Mouse (Mus musculus) liver, embryonic 13.5 days (tissue): Measurements from ENCODE around the gene Gfi1. TPM values are rescaled to one million over a fixed set of nuclear protein-coding genes. Genes with fewer than 3 reads are reported as not detected.
A peak's percentile ranks its signal among the peaks of the same experiment; 100 is the strongest.

Source experiments
- ATAC-seq: fragments of 200-750 bp; cut with Nextera tagmentation; 2 replicates; pipeline ENCODE4 v1.8.0; 2017; ENCODE audit warnings: low read depth, mild to moderate bottlenecking, moderate number of reproducible peaks, moderate library complexity
- DNase-seq: peaks from one replicate; pipeline ENCODE4 v3.0.0; 2022
- H3K27ac ChIP-seq: fragments of 300-500 bp; sonication (generic); 2 replicates; pipeline ENCODE4 v1.5.1; 2015; ENCODE audit warnings: moderate library complexity, mild to moderate bottlenecking, inconsistent platforms
- H3K27me3 ChIP-seq: fragments of 300-500 bp; sonication (generic); 2 replicates; pipeline ENCODE4 v1.6.1; 2015; ENCODE audit warnings: mild to moderate bottlenecking, inconsistent platforms
- H3K36me3 ChIP-seq: fragments of 300-500 bp; sonication (generic); 2 replicates; pipeline ENCODE4 v1.6.1; 2015; ENCODE audit warnings: mild to moderate bottlenecking, inconsistent platforms
- H3K4me1 ChIP-seq: fragments of 300-500 bp; sonication (generic); replicated peaks from 2 replicates; pipeline ENCODE4 v1.6.1; 2015; ENCODE audit warnings: inconsistent platforms
- H3K4me2 ChIP-seq: fragments of 300-500 bp; sonication (generic); 2 replicates; pipeline ENCODE4 v1.6.1; 2015; ENCODE audit warnings: inconsistent platforms, mild to moderate bottlenecking, moderate library complexity
- H3K4me3 ChIP-seq: fragments of 300-500 bp; sonication (generic); replicated peaks from 2 replicates; pipeline ENCODE4 v1.5.1; 2015; ENCODE audit warnings: mild to moderate bottlenecking, inconsistent platforms
- H3K9ac ChIP-seq: fragments of 300-500 bp; sonication (generic); 2 replicates; pipeline ENCODE4 v1.6.1; 2015; ENCODE audit warnings: mild to moderate bottlenecking, inconsistent platforms
- H3K9me3 ChIP-seq: fragments of 300-500 bp; sonication (generic); replicated peaks from 2 replicates; pipeline ENCODE4 v1.6.1; 2016; ENCODE audit warnings: inconsistent platforms
- WGBS: fragments of 180-500 bp; shearing (Covaris S2); methylation state at CpG from one replicate; pipeline ENCODE4 v1.1.7; 2015; ENCODE audit not compliant: insufficient replicate concordance; 5-methylcytosine and 5-hydroxymethylcytosine counted together
- polyA plus RNA-seq: library from polyadenylated mRNA; unstranded; fragments of >200 nt; fragmentation: Nextera tagmentation; extraction: Ambion mirVana; gene quantifications from 2 replicates; pipeline ENCODE4 v1.2.1, GENCODE M21; 2015

Gene Gfi1
- polyA plus RNA-seq, 1 experiment from 2014 or later = 0.65 TPM

- Histone ChIP-seq H3K36me3 (no peaks in the 10 kb centered on the region), H3K9me3 (no peaks in the 10 kb centered on the region), H3K4me3 (peak overlapping the region; percentile 40), H3K9ac (no peak overlapping the region), H3K4me2 (peak overlapping the region; percentile 48), H3K27ac (no peak overlapping the region), H3K27me3 (peaks cover 98% of the 10 kb centered on the region), H3K4me1 (peaks cover 42% of the 10 kb centered on the region)
- DNase-seq (no peak), ATAC-seq (0 out of 2 replicates have a peak, but pooled peaks have one; percentile 16)
- 2% methylated on average over 33 of the region's 33 CpGs for WGBS
These were observed 4.2 kb downstream of the Gfi1 start for GRCm38 (mm10) chr5:107721638-107722011.

GRCm38 (mm10) chr5:107720991-107721637 is 4.7 kb downstream of the Gfi1 start:
- no peak overlapping the region for H3K27ac ChIP-seq
- H3K4me3 ChIP-seq = peak overlapping the region; percentile 40
- DNase-seq (no peak), ATAC-seq (no peak; the same call in 1 of the 2 replicates)
- no peaks in the 10 kb centered on the region for H3K9me3 ChIP-seq
- H3K4me2 ChIP-seq = peak overlapping the region; percentile 48
- H3K36me3 ChIP-seq = no peaks in the 10 kb centered on the region
- H3K9ac ChIP-seq = no peak overlapping the region
- peaks cover 97% of the 10 kb centered on the region for H3K27me3 ChIP-seq
- WGBS = 6% methylated on average over 58 of the region's 58 CpGs
- peaks cover 39% of the 10 kb centered on the region for H3K4me1 ChIP-seq

GRCm38 (mm10) chr5:107720511-107720910 is 5.3 kb downstream of the Gfi1 start:
- peaks cover 92% of the 10 kb centered on the region for H3K27me3 ChIP-seq
- DNase-seq = no peak
- H3K4me1 ChIP-seq = peaks cover 33% of the 10 kb centered on the region
- H3K4me2 ChIP-seq = no peak overlapping the region
- WGBS = 45% methylated on average over 5 of the region's 5 CpGs
- H3K4me3 ChIP-seq = no peak overlapping the region
- ATAC-seq = no peak
- H3K27ac ChIP-seq = no peak overlapping the region
- H3K36me3 ChIP-seq = no peaks in the 10 kb centered on the region
- no peak overlapping the region for H3K9ac ChIP-seq
- H3K9me3 ChIP-seq = no peaks in the 10 kb centered on the region

- Histone ChIP-seq H3K9ac (no peak overlapping the region), H3K27me3 (peaks cover 89% of the 10 kb centered on the region), H3K4me1 (peaks cover 26% of the 10 kb centered on the region), H3K9me3 (no peaks in the 10 kb centered on the region), H3K36me3 (no peaks in the 10 kb centered on the region), H3K27ac (no peak overlapping the region), H3K4me3 (no peak overlapping the region), H3K4me2 (no peak overlapping the region)
- WGBS = 63% methylated on average over 1 of the region's 1 CpGs
- ATAC-seq (no peak), DNase-seq (no peak)
These were observed 6.0 kb downstream of the Gfi1 start for GRCm38 (mm10) chr5:107719786-107720185.

GRCm38 (mm10) chr5:107719209-107719608 is 6.6 kb downstream of the Gfi1 start:
- WGBS = 22% methylated on average over 3 of the region's 3 CpGs
- H3K9ac ChIP-seq = no peak overlapping the region
- ATAC-seq (no peak), DNase-seq (no peak)
- no peak overlapping the region for H3K27ac ChIP-seq
- H3K27me3 ChIP-seq = peaks cover 89% of the 10 kb centered on the region
- no peak overlapping the region for H3K4me2 ChIP-seq
- peaks cover 23% of the 10 kb centered on the region for H3K4me1 ChIP-seq
- H3K4me3 ChIP-seq = no peak overlapping the region
- no peaks in the 10 kb centered on the region for H3K9me3 ChIP-seq
- H3K36me3 ChIP-seq = no peaks in the 10 kb centered on the region

- no peak for ATAC-seq
- 24% methylated on average over 11 of the region's 11 CpGs for WGBS
These were observed 7.9 kb downstream of the Gfi1 start for GRCm38 (mm10) chr5:107717871-107718361.

GRCm38 (mm10) chr5:107711689-107712088 is 14.1 kb downstream of the Gfi1 start:
- Histone ChIP-seq H3K4me1 (no peaks in the 10 kb centered on the region), H3K27ac (no peak overlapping the region), H3K9me3 (no peaks in the 10 kb centered on the region), H3K4me3 (no peak overlapping the region), H3K27me3 (peaks cover 47% of the 10 kb centered on the region), H3K9ac (no peak overlapping the region), H3K36me3 (no peaks in the 10 kb centered on the region), H3K4me2 (no peak overlapping the region)
- DNase-seq = no peak
- 5% methylated on average over 2 of the region's 2 CpGs for WGBS
- no peak for ATAC-seq

More at GRCm38 (mm10) chr5:107717871-107718361, 7.9 kb downstream of the Gfi1 start:
- no peak overlapping the region for H3K4me2 ChIP-seq
- H3K27ac ChIP-seq = no peak overlapping the region
- no peak overlapping the region for H3K9ac ChIP-seq
- no peak overlapping the region for H3K4me3 ChIP-seq
- H3K4me1 ChIP-seq = peaks cover 12% of the 10 kb centered on the region; the same call in 1 of the 2 replicates
- no peak for DNase-seq
- no peaks in the 10 kb centered on the region for H3K36me3 ChIP-seq
- H3K9me3 ChIP-seq = no peaks in the 10 kb centered on the region
- peaks cover 86% of the 10 kb centered on the region for H3K27me3 ChIP-seq

- no peak overlapping the region for H3K4me3 ChIP-seq
- H3K4me1 ChIP-seq = no peaks in the 10 kb centered on the region
- no peak overlapping the region for H3K4me2 ChIP-seq
- no peaks in the 10 kb centered on the region for H3K9me3 ChIP-seq
- no peaks in the 10 kb centered on the region for H3K36me3 ChIP-seq
- WGBS = 29% methylated on average over 8 of the region's 8 CpGs
- no peak overlapping the region for H3K27ac ChIP-seq
- no peak for ATAC-seq
- H3K27me3 ChIP-seq = peaks cover 24% of the 10 kb centered on the region
- H3K9ac ChIP-seq = no peak overlapping the region
- no peak for DNase-seq
These were observed 17.6 kb downstream of the Gfi1 start for GRCm38 (mm10) chr5:107708124-107708797.

- Histone ChIP-seq H3K4me2 (no peak overlapping the region), H3K27me3 (peaks cover 16% of the 10 kb centered on the region), H3K9me3 (no peaks in the 10 kb centered on the region), H3K4me3 (no peak overlapping the region), H3K4me1 (no peaks in the 10 kb centered on the region), H3K9ac (no peak overlapping the region), H3K36me3 (no peaks in the 10 kb centered on the region), H3K27ac (no peak overlapping the region)
- WGBS = 57% methylated on average over 1 of the region's 1 CpGs
- ATAC-seq (no peak), DNase-seq (no peak)
These were observed 19.6 kb downstream of the Gfi1 start for GRCm38 (mm10) chr5:107706262-107706661.

GRCm38 (mm10) chr5:107705756-107706155 is 20.1 kb downstream of the Gfi1 start:
- ATAC-seq (no peak), DNase-seq (no peak)
- no peaks in the 10 kb centered on the region for H3K4me1 ChIP-seq
- no peaks in the 10 kb centered on the region for H3K9me3 ChIP-seq
- H3K4me3 ChIP-seq = no peak overlapping the region
- H3K9ac ChIP-seq = no peak overlapping the region
- peaks cover 13% of the 10 kb centered on the region for H3K27me3 ChIP-seq
- 69% methylated on average over 4 of the region's 4 CpGs for WGBS
- no peak overlapping the region for H3K27ac ChIP-seq
- no peak overlapping the region for H3K4me2 ChIP-seq
- H3K36me3 ChIP-seq = no peaks in the 10 kb centered on the region

- no peak overlapping the region for H3K27ac ChIP-seq
- no peak for DNase-seq
- H3K27me3 ChIP-seq = 0 out of 2 replicates have a peak, but pooled peaks cover 5% of the 10 kb centered on the region
- H3K36me3 ChIP-seq = no peaks in the 10 kb centered on the region
- H3K9ac ChIP-seq = no peak overlapping the region
- WGBS = 64% methylated on average over 6 of the region's 6 CpGs
- H3K4me1 ChIP-seq = no peaks in the 10 kb centered on the region
- no peaks in the 10 kb centered on the region for H3K9me3 ChIP-seq
- no peak overlapping the region for H3K4me2 ChIP-seq
- H3K4me3 ChIP-seq = no peak overlapping the region
- no peak for ATAC-seq
These were observed 22.6 kb downstream of the Gfi1 start for GRCm38 (mm10) chr5:107703207-107703763.
